Mouse (Mus musculus): ENCODE results near the gene Srsf7. TPM values are rescaled to one million over a fixed set of nuclear protein-coding genes. Genes with fewer than 3 reads are reported as not detected.

Srsf7 gene
- polyA plus RNA-seq, 1 experiment: 33.3 TPM

DNA sequence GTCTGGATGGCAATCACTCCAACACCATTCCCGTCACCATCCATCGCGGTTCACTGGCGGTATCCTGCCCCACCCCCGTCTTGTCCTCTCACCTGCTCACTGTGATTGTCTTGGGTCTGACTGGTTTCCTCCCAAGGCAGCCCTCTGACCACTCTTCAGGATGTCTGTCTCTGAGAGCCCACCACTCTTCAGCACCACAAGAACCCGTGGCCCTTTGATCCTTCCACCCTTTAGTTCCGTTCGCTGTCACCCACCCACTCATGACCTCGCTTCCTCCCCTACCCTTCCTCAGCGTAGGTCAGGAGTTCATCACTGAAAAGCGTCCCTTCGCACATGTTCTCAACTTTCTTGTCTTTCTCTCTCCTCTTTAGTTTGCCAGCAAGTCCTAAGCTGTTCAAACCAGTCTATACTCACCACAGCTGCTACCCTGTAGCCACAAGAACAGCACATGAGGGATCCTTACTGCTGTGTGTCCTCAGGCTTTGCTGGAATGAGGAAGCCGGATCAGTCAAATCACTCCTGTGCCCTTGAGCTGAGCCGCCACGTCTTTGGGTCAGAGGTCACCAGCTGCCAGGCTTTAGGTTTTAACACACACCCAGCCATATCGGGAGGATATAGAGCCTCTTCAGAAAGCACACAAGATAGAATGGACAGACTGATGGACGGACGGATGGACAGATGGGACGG is 32.3 kb downstream of the Srsf7 start:
- H3K4me1 ChIP-seq (ENCODE audit: control insufficient read depth, insufficient read depth, insufficient read length, low read length): peaks cover 5% of the 10 kb centered on the region; the same call in 1 of the 2 replicates
- no peak overlapping the region for H3K4me3 ChIP-seq (ENCODE audit: insufficient read depth, low read depth, low read length)
- H3K27ac ChIP-seq (replicated peaks; ENCODE audit: low read depth, low read length): peak overlapping the region; percentile 40

DNA sequence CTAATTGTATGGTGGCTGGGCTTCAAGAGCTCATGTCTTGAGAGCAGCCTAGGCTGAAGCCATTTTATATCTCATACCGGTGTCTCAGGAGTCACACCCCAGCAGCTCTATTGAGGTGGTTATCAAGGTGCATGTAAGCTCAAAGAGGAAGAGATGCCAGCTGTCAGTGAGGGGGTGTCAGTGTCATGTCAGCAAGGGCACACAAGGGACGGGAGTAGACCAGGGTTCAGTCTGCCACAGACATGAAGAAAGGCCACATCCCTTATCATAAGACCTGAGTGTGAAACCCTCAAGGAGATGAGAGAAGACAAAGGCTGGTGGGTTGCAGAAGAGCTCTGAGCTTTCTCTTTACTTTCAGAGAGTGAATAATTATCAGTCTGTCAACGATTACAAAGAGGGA is 33.0 kb downstream of the Srsf7 start:
- Histone ChIP-seq H3K4me3 (ENCODE audit: insufficient read depth, low read depth, low read length) (no peak overlapping the region), H3K4me1 (ENCODE audit: control insufficient read depth, insufficient read depth, insufficient read length, low read length) (peaks cover 5% of the 10 kb centered on the region; the same call in 1 of the 2 replicates), H3K27ac (replicated peaks; ENCODE audit: low read depth, low read length) (0 out of 2 replicates have a peak overlapping the region, but pooled peaks have one; percentile 40)

DNA sequence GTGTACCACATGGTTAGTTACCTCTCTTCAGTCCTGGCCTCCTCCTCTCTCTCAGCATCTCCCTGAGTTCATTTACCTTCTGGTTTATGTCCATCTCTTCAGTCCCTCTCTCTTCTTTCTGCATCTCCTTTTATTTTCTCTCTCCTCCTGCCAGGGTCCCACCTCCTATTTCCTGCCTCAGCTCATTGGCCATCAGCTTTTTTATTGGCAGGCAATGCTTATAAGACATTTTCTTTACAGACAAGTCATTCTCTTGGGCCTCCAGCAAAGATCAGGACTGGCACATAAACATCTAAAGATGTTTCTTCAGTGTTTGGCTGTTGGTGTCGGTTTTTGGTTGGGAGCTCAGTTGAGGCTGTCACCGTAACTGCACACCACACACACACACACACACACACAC is 33.4 kb downstream of the Srsf7 start:
- H3K4me3 ChIP-seq (ENCODE audit: insufficient read depth, low read depth, low read length): no peak overlapping the region
- peaks cover 5% of the 10 kb centered on the region; the same call in 1 of the 2 replicates for H3K4me1 ChIP-seq (ENCODE audit: control insufficient read depth, insufficient read depth, insufficient read length, low read length)
- H3K27ac ChIP-seq (replicated peaks; ENCODE audit: low read depth, low read length): no peak overlapping the region

DNA sequence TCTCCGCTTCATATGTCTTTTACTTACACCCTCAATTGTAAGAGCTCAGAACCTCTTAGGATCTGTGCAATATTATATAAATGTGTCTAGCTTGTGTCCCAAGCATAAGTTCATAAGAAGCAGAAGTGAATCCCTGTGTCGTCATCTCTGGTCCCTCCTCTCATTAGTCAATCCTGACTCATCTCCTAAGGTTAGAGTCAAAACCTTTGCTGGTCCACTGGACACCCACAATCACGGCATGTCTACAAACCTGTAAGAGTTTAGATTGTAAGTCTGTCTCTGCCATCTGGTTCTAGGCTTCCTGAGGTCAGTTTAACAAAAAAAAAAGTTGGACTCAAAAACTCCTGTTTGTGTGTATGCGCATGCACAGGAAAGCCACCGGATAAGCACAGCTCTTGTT is 34.3 kb downstream of the Srsf7 start:
- H3K4me3 ChIP-seq (ENCODE audit: insufficient read depth, low read depth, low read length): no peak overlapping the region
- H3K4me1 ChIP-seq (ENCODE audit: control insufficient read depth, insufficient read depth, insufficient read length, low read length): peaks cover 5% of the 10 kb centered on the region; the same call in 1 of the 2 replicates

DNA sequence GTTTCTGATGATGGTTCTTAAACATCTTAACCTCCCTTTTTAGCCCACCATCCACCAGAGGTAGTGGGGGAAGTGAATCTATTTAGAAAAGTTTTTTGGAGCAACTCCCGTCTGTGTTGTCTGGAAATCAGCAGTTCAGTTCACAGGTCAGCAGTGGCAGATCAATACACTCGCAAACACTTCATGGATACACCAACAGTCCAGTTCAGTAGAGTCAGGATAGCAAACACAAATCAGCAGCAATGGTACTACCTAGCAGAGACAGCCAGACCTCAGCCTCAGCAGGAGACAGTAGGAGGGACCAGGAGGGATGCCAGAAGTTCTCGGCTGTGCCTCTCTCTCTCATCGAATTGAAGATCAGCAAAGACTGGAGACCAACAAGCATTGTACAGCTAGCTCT is 35.2 kb downstream of the Srsf7 start:
- Histone ChIP-seq H3K4me1 (ENCODE audit: control insufficient read depth, insufficient read depth, insufficient read length, low read length) (peaks cover 6% of the 10 kb centered on the region; the same call in 1 of the 2 replicates), H3K4me3 (ENCODE audit: insufficient read depth, low read depth, low read length) (no peak overlapping the region), H3K27ac (replicated peaks; ENCODE audit: low read depth, low read length) (no peak overlapping the region)

More for the DNA sequence above, 34.3 kb downstream of the Srsf7 start:
- peak overlapping the region; percentile 46; the same call in 1 of the 2 replicates for H3K27ac ChIP-seq (replicated peaks; ENCODE audit: low read depth, low read length)

DNA sequence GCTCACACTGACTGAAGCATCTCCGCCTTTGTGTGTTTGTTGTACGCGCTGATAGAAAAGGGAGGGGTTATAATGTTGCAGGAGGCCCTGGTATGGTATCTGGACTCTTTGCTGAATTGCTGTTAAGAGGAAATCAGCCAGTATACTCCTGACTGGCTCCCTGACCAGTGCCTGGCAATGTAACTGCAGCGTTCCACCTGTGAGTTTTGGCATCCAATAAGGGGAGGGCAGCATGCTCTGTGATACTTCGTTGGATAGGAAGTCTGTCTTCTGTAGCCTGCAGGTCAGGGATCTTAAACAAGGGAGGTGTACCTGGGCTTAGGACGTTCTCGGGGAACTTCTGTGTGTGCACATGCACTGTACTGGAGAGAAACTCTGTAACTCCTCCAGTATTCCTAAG is 36.2 kb downstream of the Srsf7 start:
- H3K4me3 ChIP-seq (ENCODE audit: insufficient read depth, low read depth, low read length): no peak overlapping the region
- no peak overlapping the region for H3K27ac ChIP-seq (replicated peaks; ENCODE audit: low read depth, low read length)
- H3K4me1 ChIP-seq (ENCODE audit: control insufficient read depth, insufficient read depth, insufficient read length, low read length): peaks cover 9% of the 10 kb centered on the region; the same call in 1 of the 2 replicates

DNA sequence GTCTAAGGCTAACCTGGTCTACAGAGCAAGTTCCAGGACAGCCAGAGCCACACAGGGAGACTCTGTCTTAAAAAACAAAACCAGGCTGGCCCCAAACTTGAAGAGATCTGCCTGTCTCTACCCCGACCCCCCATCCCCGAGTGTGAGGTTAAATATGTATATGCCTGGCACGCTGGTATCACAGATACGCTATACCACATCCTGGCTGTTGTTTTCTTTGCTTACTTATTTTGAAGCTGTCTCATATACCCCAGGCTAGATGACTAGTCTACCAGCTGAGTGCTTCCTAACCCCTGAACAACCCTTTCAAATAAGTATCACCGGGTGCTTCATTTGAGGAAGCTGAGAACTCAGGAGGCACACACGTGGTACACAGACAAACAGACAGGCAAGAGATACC is 37.3 kb downstream of the Srsf7 start:
- no peak overlapping the region for H3K4me3 ChIP-seq (ENCODE audit: insufficient read depth, low read depth, low read length)

DNA sequence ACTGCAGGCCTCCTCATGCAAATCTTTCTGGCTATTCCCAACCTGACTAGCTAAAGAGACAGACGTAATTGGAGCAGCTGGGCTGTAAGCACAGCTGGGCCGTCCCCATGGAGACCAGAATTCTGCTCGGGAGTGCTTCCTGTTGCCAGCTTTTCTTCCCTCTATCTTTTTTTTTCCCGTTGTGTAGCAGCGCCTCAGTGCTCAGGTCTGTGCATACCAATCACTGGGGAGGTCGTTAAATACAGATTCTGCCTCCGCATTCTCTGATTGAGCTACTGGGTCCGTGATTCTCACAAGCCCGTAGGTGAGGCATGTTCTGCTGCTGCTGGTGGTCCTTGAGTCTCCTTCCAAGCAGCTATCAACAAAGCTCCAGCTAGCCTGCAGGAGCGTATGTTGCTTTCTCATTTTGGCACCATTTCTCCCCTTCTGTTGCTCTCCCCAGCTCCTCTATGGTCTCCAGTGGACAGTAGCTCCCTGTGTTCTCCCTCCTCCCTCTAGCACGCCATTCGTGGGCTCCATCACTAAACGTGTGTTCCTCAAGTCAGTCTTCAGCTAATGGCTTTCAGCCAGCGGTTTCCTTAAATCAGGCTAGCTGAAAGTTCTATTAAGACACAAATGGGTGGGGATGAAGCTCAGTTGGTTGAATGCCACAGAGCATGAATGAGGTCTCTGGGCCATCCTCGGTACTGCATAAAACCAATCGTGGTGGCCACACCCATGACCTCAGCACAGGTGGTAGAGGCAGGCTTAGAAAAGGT is 38.5 kb downstream of the Srsf7 start:
- Histone ChIP-seq H3K4me3 (ENCODE audit: insufficient read depth, low read depth, low read length) (no peak overlapping the region), H3K4me1 (ENCODE audit: control insufficient read depth, insufficient read depth, insufficient read length, low read length) (peaks cover 5% of the 10 kb centered on the region; the same call in 1 of the 2 replicates), H3K27ac (replicated peaks; ENCODE audit: low read depth, low read length) (no peak overlapping the region)

More for the DNA sequence above, 37.3 kb downstream of the Srsf7 start:
- H3K4me1 ChIP-seq (ENCODE audit: control insufficient read depth, insufficient read depth, insufficient read length, low read length): peaks cover 8% of the 10 kb centered on the region; the same call in 1 of the 2 replicates
- no peak overlapping the region for H3K27ac ChIP-seq (replicated peaks; ENCODE audit: low read depth, low read length)

DNA sequence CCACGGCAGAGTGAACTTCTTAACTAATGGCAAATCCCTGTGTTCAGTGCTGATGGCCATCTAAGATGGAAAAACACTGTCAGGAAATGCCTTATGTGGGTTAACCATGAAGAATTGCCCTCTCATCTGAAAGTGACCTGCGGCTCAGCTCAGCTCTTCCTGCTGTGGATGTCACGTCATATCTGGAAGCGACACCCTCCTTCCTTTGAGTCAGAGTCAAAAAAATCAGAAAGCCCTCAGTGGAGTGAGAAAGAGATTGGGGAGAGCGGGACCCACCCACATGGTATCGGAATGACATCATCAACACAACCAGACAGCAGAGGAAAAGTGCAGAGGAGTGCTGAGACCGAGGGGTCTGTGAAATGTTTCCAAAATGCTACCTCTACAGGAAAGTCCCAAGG is 39.3 kb downstream of the Srsf7 start:
- H3K4me1 ChIP-seq (ENCODE audit: control insufficient read depth, insufficient read depth, insufficient read length, low read length): peaks cover 5% of the 10 kb centered on the region; the same call in 1 of the 2 replicates
- 0 out of 2 replicates have a peak overlapping the region, but pooled peaks have one; percentile 2 for H3K27ac ChIP-seq (replicated peaks; ENCODE audit: low read depth, low read length)
- no peak overlapping the region for H3K4me3 ChIP-seq (ENCODE audit: insufficient read depth, low read depth, low read length)

DNA sequence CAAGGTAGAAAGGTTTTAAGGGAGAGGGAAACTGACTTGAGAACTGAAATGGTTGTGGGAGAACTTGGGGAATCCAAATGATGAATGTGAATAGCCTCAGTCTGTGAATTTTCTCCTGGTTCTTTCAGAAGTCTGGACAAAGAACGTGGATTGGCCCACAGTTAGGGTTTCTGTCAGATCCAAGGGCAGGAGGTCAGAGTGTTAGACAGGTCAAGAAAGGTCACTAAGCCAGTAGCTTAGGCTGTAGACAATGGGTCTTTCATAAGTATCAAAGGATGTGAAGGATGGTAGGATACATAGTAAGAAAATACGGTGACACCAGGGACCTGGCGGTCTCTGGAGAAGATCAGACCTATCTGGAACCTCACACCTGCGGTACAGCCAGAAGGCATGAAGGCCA is 39.7 kb downstream of the Srsf7 start:
- peak overlapping the region; percentile 2; the same call in 1 of the 2 replicates for H3K27ac ChIP-seq (replicated peaks; ENCODE audit: low read depth, low read length)
- no peak overlapping the region for H3K4me3 ChIP-seq (ENCODE audit: insufficient read depth, low read depth, low read length)
- H3K4me1 ChIP-seq (ENCODE audit: control insufficient read depth, insufficient read depth, insufficient read length, low read length): peaks cover 5% of the 10 kb centered on the region; the same call in 1 of the 2 replicates

DNA sequence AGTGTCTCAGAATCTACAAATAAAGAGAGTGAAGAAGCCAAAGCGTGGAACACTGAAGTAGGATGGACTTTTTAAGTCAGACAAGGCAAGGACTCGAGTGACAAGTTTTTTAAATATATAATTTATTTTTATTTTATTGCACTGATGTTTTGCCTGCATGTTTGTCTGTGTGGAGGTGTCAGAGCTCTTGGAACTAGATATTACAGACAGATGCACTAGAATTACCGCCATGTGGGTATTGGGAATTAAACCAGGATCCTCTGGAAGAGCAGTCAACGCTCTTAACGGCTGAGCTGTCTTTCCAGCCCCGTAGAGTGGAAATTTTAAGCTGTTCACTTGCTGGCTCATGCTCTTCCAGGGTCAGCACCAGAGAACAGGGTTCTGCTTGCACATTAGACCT is 40.8 kb downstream of the Srsf7 start:
- H3K4me3 ChIP-seq (ENCODE audit: insufficient read depth, low read depth, low read length): no peak overlapping the region
- H3K4me1 ChIP-seq (ENCODE audit: control insufficient read depth, insufficient read depth, insufficient read length, low read length): peaks cover 5% of the 10 kb centered on the region; the same call in 1 of the 2 replicates
- H3K27ac ChIP-seq (replicated peaks; ENCODE audit: low read depth, low read length): peak overlapping the region; percentile 72; the same call in 1 of the 2 replicates

DNA sequence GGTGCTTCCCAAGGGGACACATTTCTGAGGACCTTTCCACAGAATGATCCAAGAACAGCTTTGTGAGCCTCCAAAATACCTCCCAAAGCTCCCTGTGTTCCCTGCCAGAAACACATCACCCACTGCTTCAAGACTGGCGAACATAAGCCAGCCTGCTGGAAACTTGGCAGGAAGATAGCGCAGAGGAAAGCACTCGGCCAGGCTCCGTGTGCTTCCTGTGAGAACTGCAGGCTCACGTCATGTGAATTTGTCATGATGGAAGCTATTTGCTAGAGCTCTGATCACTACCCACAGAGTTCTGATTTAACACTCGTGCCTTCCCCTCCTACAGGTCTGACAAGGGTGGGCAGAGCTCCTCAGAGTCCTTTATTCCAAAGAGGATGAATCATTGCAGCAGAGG is 41.4 kb downstream of the Srsf7 start:
- Histone ChIP-seq H3K27ac (replicated peaks; ENCODE audit: low read depth, low read length) (peak overlapping the region; percentile 72), H3K4me1 (ENCODE audit: control insufficient read depth, insufficient read depth, insufficient read length, low read length) (peaks cover 5% of the 10 kb centered on the region; the same call in 1 of the 2 replicates), H3K4me3 (ENCODE audit: insufficient read depth, low read depth, low read length) (no peak overlapping the region)

DNA sequence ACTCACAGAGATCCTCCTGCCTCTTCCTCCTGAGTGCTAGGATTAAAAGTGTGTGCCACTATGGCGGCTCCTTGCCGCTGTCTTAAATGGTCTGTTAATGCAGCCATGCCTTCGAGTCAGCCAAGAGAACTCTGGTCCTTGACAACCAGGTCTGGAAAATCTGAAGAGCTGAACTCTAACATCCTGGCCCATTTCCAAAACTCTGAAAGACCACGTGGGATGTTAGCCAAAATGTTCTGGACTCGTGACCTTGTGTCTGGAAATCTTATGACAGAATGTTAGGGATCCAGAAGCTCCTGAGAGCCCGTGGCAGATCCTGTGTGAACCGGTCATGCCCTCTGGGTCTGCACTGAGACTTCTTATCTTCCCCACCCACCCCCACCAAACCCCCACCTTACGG is 43.1 kb downstream of the Srsf7 start:
- Histone ChIP-seq H3K4me1 (ENCODE audit: control insufficient read depth, insufficient read depth, insufficient read length, low read length) (peaks cover 5% of the 10 kb centered on the region; the same call in 1 of the 2 replicates), H3K27ac (replicated peaks; ENCODE audit: low read depth, low read length) (no peak overlapping the region), H3K4me3 (ENCODE audit: insufficient read depth, low read depth, low read length) (no peak overlapping the region)

DNA sequence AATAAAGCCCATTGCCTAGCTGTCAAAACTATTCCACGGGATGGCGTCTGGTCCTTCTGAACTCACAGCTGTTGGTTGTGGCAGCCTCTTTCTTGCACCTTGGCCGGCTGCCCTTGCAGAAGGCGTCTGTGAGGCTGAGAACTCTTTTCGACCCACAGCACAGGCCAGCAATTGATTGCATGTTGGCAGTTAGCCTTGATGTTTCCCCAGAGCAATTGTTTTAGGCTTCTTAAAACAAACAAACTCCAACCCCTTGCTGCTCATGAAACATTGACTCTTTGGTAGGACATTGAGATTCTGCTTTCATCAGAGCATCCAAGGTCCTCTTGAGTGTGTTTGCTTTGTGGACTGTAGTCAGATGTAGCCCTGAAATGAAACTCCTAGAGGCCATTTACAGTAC is 46.7 kb downstream of the Srsf7 start:
- no peak overlapping the region for H3K27ac ChIP-seq (replicated peaks; ENCODE audit: low read depth, low read length)

DNA sequence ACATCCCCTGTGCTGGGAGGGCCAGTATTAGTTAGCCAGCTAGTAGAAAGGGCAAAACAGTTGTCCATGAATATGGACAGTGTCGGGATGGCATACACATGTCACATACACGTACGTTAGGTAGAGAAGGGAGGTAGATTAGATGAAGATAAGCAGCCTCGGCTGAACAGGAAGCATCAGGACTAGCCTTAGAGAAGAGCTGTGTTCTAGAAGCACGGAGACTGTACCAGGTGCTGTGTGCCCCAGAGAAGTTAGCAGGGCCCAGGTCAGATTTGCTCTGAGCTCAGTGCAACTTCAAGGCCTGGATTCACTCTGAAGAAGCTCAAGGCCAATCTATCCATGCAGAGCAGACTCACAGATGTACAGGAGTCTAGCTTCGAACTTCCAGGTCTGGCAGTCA is 49.6 kb downstream of the Srsf7 start:
- H3K27ac ChIP-seq (replicated peaks; ENCODE audit: low read depth, low read length): no peak overlapping the region
- H3K4me3 ChIP-seq (ENCODE audit: insufficient read depth, low read depth, low read length): no peak overlapping the region
- no peaks in the 10 kb centered on the region for H3K4me1 ChIP-seq (ENCODE audit: control insufficient read depth, insufficient read depth, insufficient read length, low read length)

More for the DNA sequence above, 46.7 kb downstream of the Srsf7 start:
- no peaks in the 10 kb centered on the region for H3K4me1 ChIP-seq (ENCODE audit: control insufficient read depth, insufficient read depth, insufficient read length, low read length)
- no peak overlapping the region for H3K4me3 ChIP-seq (ENCODE audit: insufficient read depth, low read depth, low read length)
